Mouse (Mus musculus): ENCODE results near the gene Arhgef28. TPM values are rescaled to one million over a fixed set of nuclear protein-coding genes. Genes with fewer than 3 reads are reported as not detected.

Gene Arhgef28
- polyA plus RNA-seq, 1 experiment from 2014 or later, result 33.0 TPM

- H3K4me1 ChIP-seq (ENCODE audit: control insufficient read depth, insufficient read depth, low read depth, low read length), result no peaks in the 10 kb centered on the region; the same call in 1 of the 2 replicates
- no peak overlapping the region for H3K4me3 ChIP-seq (ENCODE audit: low read length)
- H3K9ac ChIP-seq (ENCODE audit: low read depth, low read length), result no peak overlapping the region
- H3K9me3 ChIP-seq (ENCODE audit: control insufficient read depth, low read length), result no peaks in the 10 kb centered on the region
- H3K27me3 ChIP-seq (replicated peaks; ENCODE audit: control insufficient read depth, insufficient read depth, low read length), result no peaks in the 10 kb centered on the region
- ATAC-seq, result no peak
- no peaks in the 10 kb centered on the region for H3K36me3 ChIP-seq (ENCODE audit: control insufficient read depth, insufficient read depth, low read length)
- H3K27ac ChIP-seq (ENCODE audit: low read depth, low read length), result no peak overlapping the region
- 79% methylated on average over 5 of the region's 5 CpGs for WGBS
- no peak overlapping the region for H3K4me2 ChIP-seq (ENCODE audit: low read length)
Observed at GRCm38 (mm10) chr13:98121993-98122392, 84.2 kb downstream of the Arhgef28 start.

DNA sequence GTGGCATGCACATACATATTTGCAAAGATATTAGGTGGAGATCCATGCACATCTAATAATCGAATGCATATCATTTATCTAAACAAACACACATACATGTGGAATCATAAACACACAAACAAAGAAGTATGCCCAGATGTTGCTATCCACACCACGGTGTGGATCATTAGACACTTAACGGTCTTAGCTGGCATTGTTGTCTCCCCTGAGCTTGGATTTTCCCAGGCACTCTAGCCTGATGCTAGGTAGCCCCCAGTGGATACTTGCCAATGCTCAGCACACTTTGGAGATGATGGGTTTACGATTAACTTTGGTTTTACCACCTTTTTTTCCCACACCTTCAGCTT is 85.1 kb downstream of the Arhgef28 start:
- H3K9ac ChIP-seq (ENCODE audit: low read depth, low read length), result no peak overlapping the region
- H3K4me2 ChIP-seq (ENCODE audit: low read length), result no peak overlapping the region
- H3K36me3 ChIP-seq (ENCODE audit: control insufficient read depth, insufficient read depth, low read length), result no peaks in the 10 kb centered on the region
- H3K27me3 ChIP-seq (replicated peaks; ENCODE audit: control insufficient read depth, insufficient read depth, low read length), result no peaks in the 10 kb centered on the region
- H3K9me3 ChIP-seq (ENCODE audit: control insufficient read depth, low read length), result no peaks in the 10 kb centered on the region
- 90% methylated on average over 4 of the region's 4 CpGs for WGBS
- no peak overlapping the region for H3K27ac ChIP-seq (ENCODE audit: low read depth, low read length)
- no peaks in the 10 kb centered on the region; the same call in 1 of the 2 replicates for H3K4me1 ChIP-seq (ENCODE audit: control insufficient read depth, insufficient read depth, low read depth, low read length)
- no peak for ATAC-seq
- no peak overlapping the region for H3K4me3 ChIP-seq (ENCODE audit: low read length)

- H3K4me3 ChIP-seq (ENCODE audit: low read length), result no peak overlapping the region
- no peak overlapping the region for H3K27ac ChIP-seq (ENCODE audit: low read depth, low read length)
- WGBS, result 76% methylated on average over 11 of the region's 11 CpGs
- no peaks in the 10 kb centered on the region for H3K27me3 ChIP-seq (replicated peaks; ENCODE audit: control insufficient read depth, insufficient read depth, low read length)
- no peak overlapping the region for H3K9ac ChIP-seq (ENCODE audit: low read depth, low read length)
- H3K9me3 ChIP-seq (ENCODE audit: control insufficient read depth, low read length), result no peaks in the 10 kb centered on the region
- H3K36me3 ChIP-seq (ENCODE audit: control insufficient read depth, insufficient read depth, low read length), result no peaks in the 10 kb centered on the region
- no peaks in the 10 kb centered on the region; the same call in 1 of the 2 replicates for H3K4me1 ChIP-seq (ENCODE audit: control insufficient read depth, insufficient read depth, low read depth, low read length)
- H3K4me2 ChIP-seq (ENCODE audit: low read length), result no peak overlapping the region
- no peak for ATAC-seq
Observed at GRCm38 (mm10) chr13:98120356-98121123, 85.7 kb downstream of the Arhgef28 start.

DNA sequence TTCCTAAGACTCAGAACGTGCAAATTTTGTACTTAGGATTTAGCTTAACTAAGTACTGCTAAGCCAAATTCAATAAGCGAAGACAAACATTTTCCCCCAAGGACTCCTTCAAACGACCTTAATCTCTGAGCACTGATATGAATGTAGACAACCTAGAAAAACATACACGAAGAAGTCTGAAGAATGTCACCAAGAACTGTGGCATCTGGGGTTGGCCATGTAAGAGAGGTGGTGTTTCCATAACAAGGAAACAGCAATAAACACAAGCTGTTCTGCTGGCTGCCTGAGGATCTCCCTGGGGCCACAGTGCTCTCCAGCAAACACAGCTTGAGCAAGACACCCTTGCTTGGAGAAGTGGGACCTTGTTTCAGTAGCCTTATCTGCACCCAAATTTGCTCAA is 87.9 kb downstream of the Arhgef28 start:
- no peaks in the 10 kb centered on the region for H3K9me3 ChIP-seq (ENCODE audit: control insufficient read depth, low read length)
- H3K9ac ChIP-seq (ENCODE audit: low read depth, low read length), result no peak overlapping the region
- H3K27me3 ChIP-seq (replicated peaks; ENCODE audit: control insufficient read depth, insufficient read depth, low read length), result no peaks in the 10 kb centered on the region
- no peaks in the 10 kb centered on the region for H3K36me3 ChIP-seq (ENCODE audit: control insufficient read depth, insufficient read depth, low read length)
- no peak overlapping the region for H3K4me3 ChIP-seq (ENCODE audit: low read length)
- H3K4me2 ChIP-seq (ENCODE audit: low read length), result no peak overlapping the region
- no peak overlapping the region for H3K27ac ChIP-seq (ENCODE audit: low read depth, low read length)
- no peaks in the 10 kb centered on the region; the same call in 1 of the 2 replicates for H3K4me1 ChIP-seq (ENCODE audit: control insufficient read depth, insufficient read depth, low read depth, low read length)
- WGBS, result 79% methylated on average over 4 of the region's 4 CpGs
- ATAC-seq, result no peak

DNA sequence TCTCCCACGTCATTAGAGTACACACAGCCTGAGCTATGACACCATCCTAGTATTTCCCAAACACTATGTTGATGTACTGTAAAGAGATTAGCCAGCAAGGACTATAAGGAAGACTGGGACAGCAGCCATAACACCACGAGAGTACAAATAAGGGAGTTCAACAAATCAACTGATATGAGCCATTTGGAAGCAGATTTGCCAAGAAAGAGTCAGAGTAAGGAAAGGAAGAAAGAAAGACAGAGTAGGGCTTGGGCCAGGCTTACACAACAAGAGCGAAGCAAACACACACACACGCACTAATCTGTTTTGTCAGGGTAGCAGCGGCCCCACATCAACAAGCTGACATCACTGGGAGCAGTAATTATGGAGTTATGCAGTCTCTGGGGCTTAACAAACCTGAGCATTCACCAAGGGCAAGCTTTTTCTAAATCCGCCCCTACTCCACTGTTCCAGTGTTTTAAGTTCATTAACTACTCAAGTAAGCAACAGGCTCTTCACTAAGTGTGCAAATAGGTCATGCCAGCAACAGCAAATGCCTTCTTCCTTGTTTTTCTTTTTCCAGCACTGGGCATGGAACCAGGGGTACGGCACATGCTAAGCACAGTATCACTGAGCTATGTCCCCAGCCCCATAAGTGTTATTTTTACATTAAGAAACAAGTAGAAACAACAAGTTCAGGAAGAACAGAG is 88.5 kb downstream of the Arhgef28 start:
- H3K36me3 ChIP-seq (ENCODE audit: control insufficient read depth, insufficient read depth, low read length), result no peaks in the 10 kb centered on the region
- 79% methylated on average over 7 of the region's 7 CpGs for WGBS
- no peaks in the 10 kb centered on the region for H3K27me3 ChIP-seq (replicated peaks; ENCODE audit: control insufficient read depth, insufficient read depth, low read length)
- H3K4me3 ChIP-seq (ENCODE audit: low read length), result no peak overlapping the region
- no peak overlapping the region for H3K4me2 ChIP-seq (ENCODE audit: low read length)
- H3K4me1 ChIP-seq (ENCODE audit: control insufficient read depth, insufficient read depth, low read depth, low read length), result no peaks in the 10 kb centered on the region; the same call in 1 of the 2 replicates
- H3K9me3 ChIP-seq (ENCODE audit: control insufficient read depth, low read length), result no peaks in the 10 kb centered on the region
- no peak overlapping the region for H3K9ac ChIP-seq (ENCODE audit: low read depth, low read length)
- ATAC-seq, result no peak
- 0 out of 2 replicates have a peak overlapping the region, but pooled peaks have one; percentile 36 for H3K27ac ChIP-seq (ENCODE audit: low read depth, low read length)

- Histone ChIP-seq H3K9me3 (ENCODE audit: control insufficient read depth, low read length) (no peaks in the 10 kb centered on the region), H3K9ac (ENCODE audit: low read depth, low read length) (no peak overlapping the region), H3K4me1 (ENCODE audit: control insufficient read depth, insufficient read depth, low read depth, low read length) (no peaks in the 10 kb centered on the region; the same call in 1 of the 2 replicates), H3K4me2 (ENCODE audit: low read length) (no peak overlapping the region), H3K27ac (ENCODE audit: low read depth, low read length) (no peak overlapping the region), H3K4me3 (ENCODE audit: low read length) (no peak overlapping the region), H3K27me3 (replicated peaks; ENCODE audit: control insufficient read depth, insufficient read depth, low read length) (no peaks in the 10 kb centered on the region), H3K36me3 (ENCODE audit: control insufficient read depth, insufficient read depth, low read length) (no peaks in the 10 kb centered on the region)
- ATAC-seq, result no peak
- 83% methylated on average over 6 of the region's 6 CpGs for WGBS
Observed at GRCm38 (mm10) chr13:98115650-98116049, 90.6 kb downstream of the Arhgef28 start.

DNA sequence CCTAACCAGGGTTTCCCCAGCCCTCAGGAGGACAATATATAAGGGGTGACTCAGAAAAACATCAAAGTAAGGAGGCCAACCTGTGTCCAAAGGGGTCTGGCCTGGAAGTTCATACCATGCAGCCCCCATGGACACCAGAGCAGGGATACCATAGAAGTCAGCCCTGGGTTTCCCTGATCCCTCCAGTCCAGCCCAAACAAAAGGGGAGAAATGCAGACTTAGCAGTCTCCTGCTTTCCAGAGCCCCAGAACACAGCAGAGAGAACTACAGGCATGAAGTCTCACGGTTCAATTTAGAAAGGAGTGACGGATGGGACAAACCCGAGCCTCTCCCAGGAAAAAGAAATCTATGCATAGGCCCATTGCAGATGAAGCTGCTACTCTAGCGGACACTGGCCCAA is 91.2 kb downstream of the Arhgef28 start:
- Histone ChIP-seq H3K27ac (ENCODE audit: low read depth, low read length) (no peak overlapping the region), H3K9me3 (ENCODE audit: control insufficient read depth, low read length) (no peaks in the 10 kb centered on the region), H3K9ac (ENCODE audit: low read depth, low read length) (no peak overlapping the region), H3K4me1 (ENCODE audit: control insufficient read depth, insufficient read depth, low read depth, low read length) (no peaks in the 10 kb centered on the region), H3K4me2 (ENCODE audit: low read length) (no peak overlapping the region), H3K4me3 (ENCODE audit: low read length) (no peak overlapping the region), H3K36me3 (ENCODE audit: control insufficient read depth, insufficient read depth, low read length) (no peaks in the 10 kb centered on the region), H3K27me3 (replicated peaks; ENCODE audit: control insufficient read depth, insufficient read depth, low read length) (no peaks in the 10 kb centered on the region)
- 79% methylated on average over 4 of the region's 4 CpGs for WGBS
- no peak for ATAC-seq

- H3K27me3 ChIP-seq (replicated peaks; ENCODE audit: control insufficient read depth, insufficient read depth, low read length), result no peaks in the 10 kb centered on the region
- H3K4me3 ChIP-seq (ENCODE audit: low read length), result no peak overlapping the region
- 79% methylated on average over 7 of the region's 7 CpGs for WGBS
- no peak overlapping the region for H3K4me2 ChIP-seq (ENCODE audit: low read length)
- no peak overlapping the region for H3K27ac ChIP-seq (ENCODE audit: low read depth, low read length)
- H3K9ac ChIP-seq (ENCODE audit: low read depth, low read length), result no peak overlapping the region
- ATAC-seq, result no peak
- no peaks in the 10 kb centered on the region for H3K36me3 ChIP-seq (ENCODE audit: control insufficient read depth, insufficient read depth, low read length)
- no peaks in the 10 kb centered on the region for H3K9me3 ChIP-seq (ENCODE audit: control insufficient read depth, low read length)
- no peaks in the 10 kb centered on the region for H3K4me1 ChIP-seq (ENCODE audit: control insufficient read depth, insufficient read depth, low read depth, low read length)
Observed at GRCm38 (mm10) chr13:98112812-98113503, 93.3 kb downstream of the Arhgef28 start.

DNA sequence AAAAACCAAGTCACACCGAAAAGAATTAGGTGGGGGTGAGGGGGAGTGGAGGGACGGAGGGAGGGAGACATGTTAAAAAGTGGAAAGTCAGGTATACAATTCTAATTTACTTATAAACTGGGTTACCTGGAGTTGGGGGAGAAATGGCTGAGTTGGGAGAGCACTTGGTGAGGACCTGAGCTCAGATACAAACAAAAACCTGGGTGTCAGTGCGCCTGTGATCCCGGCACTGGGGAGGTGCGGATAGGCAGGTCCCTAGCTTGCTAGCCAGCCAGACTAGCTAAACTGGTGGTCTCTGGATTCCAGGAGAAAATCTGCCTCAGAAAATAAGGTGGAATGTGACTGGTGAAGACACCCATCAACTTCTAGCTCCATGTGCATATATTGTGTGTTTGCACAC is 94.7 kb downstream of the Arhgef28 start:
- H3K27ac ChIP-seq (ENCODE audit: low read depth, low read length), result no peak overlapping the region
- no peak for ATAC-seq
- H3K4me2 ChIP-seq (ENCODE audit: low read length), result no peak overlapping the region
- H3K9ac ChIP-seq (ENCODE audit: low read depth, low read length), result no peak overlapping the region
- no peaks in the 10 kb centered on the region for H3K36me3 ChIP-seq (ENCODE audit: control insufficient read depth, insufficient read depth, low read length)
- 90% methylated on average over 5 of the region's 5 CpGs for WGBS
- no peak overlapping the region for H3K4me3 ChIP-seq (ENCODE audit: low read length)
- no peaks in the 10 kb centered on the region for H3K27me3 ChIP-seq (replicated peaks; ENCODE audit: control insufficient read depth, insufficient read depth, low read length)
- H3K4me1 ChIP-seq (ENCODE audit: control insufficient read depth, insufficient read depth, low read depth, low read length), result no peaks in the 10 kb centered on the region
- no peaks in the 10 kb centered on the region for H3K9me3 ChIP-seq (ENCODE audit: control insufficient read depth, low read length)

Measured in hindbrain, embryonic 16.5 days (tissue).